Mouse (Mus musculus) erythroblast, embryonic 14.5 days (primary cell): ENCODE data around the gene Myo9b. TPM values are rescaled to one million over a fixed set of nuclear protein-coding genes. Genes with fewer than 3 reads are reported as not detected.

ENCODE experiments used
- H3K27me3 ChIP-seq: 2 replicates; pipeline ENCODE4 v1.6.1; 2012; ENCODE audit warnings: inconsistent platforms; ENCODE audit not compliant: control insufficient read depth
- H3K36me3 ChIP-seq: 2 replicates; pipeline ENCODE4 v1.6.1; 2012; ENCODE audit warnings: mild to moderate bottlenecking, inconsistent platforms; ENCODE audit not compliant: control insufficient read depth
- H3K4me1 ChIP-seq: 2 replicates; pipeline ENCODE4 v1.6.1; 2012; ENCODE audit warnings: inconsistent platforms; ENCODE audit not compliant: control insufficient read depth
- H3K4me3 ChIP-seq: replicated peaks from 2 replicates; pipeline ENCODE3; 2012; ENCODE audit warnings: moderate library complexity, mild to moderate bottlenecking, inconsistent platforms
- H3K9me3 ChIP-seq: 2 replicates; pipeline ENCODE4 v1.6.1; 2012; ENCODE audit warnings: low read length, inconsistent platforms, mixed read lengths; ENCODE audit not compliant: control insufficient read depth
- GATA1 ChIP-seq: IDR thresholded peaks from 2 replicates; pipeline ENCODE4 v1.6.1; 2012; ENCODE audit warnings: low read length, inconsistent platforms, mixed read lengths
- TAL1 ChIP-seq: IDR thresholded peaks from 3 replicates; pipeline ENCODE4 v1.6.1; 2012; ENCODE audit warnings: low read length, inconsistent platforms, mixed read lengths
- polyA plus RNA-seq: library from polyadenylated mRNA; stranded (reverse); fragments of >175 nt; gene quantifications from 2 replicates; pipeline ENCODE4 v1.2.3, GENCODE M21; 2012

Gene Myo9b
- polyA plus RNA-seq, 1 experiment, result 4.3 TPM

DNA sequence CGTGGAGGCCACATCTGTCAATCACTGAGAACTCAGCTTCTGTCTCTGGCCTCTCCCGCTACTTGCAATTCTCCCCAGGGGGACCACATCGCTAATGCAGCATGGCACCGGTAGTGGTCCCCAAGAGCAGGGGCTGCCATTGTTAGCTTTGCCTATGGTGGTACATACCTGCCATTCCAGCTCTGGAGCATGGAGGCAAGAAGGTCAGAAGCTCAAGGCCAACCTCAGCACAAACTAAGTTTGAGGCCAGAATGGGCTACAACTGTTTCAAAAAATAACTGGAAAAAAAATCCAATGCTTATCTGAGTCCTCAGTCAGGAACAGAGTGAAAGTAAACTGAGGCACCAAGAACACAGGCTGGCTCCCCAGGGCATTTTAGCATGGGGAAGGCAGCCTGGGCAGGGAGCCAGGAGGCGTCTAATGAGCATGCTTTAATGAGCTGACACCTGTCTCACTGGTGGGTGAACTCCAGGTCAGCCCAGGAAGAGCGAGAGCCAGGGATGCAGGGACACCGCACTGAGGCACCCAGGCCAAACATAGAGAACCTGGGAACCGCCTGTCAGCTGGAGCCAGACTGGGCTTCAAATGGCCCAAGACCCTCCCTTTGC is 104.0 kb downstream of the Myo9b start:
- Histone ChIP-seq H3K9me3 (peaks cover 5% of the 10 kb centered on the region; the same call in 1 of the 2 replicates), H3K4me1 (peaks cover 46% of the 10 kb centered on the region), H3K36me3 (peaks cover 44% of the 10 kb centered on the region), H3K27me3 (peaks cover 62% of the 10 kb centered on the region), H3K4me3 (no peak overlapping the region)
- TF ChIP-seq GATA1 (no peak), TAL1 (no peak)

DNA sequence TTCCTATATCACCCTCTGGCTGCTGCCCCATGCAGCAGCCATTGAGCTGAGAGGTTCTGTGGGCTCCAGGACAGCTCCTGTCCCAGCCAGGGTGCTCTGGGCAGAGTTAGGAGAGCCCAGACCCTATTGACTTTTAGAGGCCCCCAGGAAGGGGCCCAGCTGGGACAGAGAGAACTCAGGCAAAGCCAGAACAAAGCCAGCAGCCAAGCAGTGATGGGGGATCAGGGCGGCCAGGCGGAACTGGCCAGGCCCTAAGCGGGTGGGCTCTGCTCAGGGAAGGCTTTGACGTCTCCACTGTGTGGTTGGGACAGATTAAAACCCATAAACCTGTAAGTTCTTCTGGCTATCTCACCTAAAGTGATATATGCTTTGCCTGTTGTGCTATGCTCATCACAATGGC is 106.5 kb downstream of the Myo9b start:
- Histone ChIP-seq H3K4me3 (no peak overlapping the region), H3K27me3 (peaks cover 82% of the 10 kb centered on the region), H3K4me1 (peaks cover 39% of the 10 kb centered on the region), H3K9me3 (peaks cover 5% of the 10 kb centered on the region; the same call in 1 of the 2 replicates), H3K36me3 (peaks cover 29% of the 10 kb centered on the region)
- TF ChIP-seq GATA1 (no peak), TAL1 (no peak)

DNA sequence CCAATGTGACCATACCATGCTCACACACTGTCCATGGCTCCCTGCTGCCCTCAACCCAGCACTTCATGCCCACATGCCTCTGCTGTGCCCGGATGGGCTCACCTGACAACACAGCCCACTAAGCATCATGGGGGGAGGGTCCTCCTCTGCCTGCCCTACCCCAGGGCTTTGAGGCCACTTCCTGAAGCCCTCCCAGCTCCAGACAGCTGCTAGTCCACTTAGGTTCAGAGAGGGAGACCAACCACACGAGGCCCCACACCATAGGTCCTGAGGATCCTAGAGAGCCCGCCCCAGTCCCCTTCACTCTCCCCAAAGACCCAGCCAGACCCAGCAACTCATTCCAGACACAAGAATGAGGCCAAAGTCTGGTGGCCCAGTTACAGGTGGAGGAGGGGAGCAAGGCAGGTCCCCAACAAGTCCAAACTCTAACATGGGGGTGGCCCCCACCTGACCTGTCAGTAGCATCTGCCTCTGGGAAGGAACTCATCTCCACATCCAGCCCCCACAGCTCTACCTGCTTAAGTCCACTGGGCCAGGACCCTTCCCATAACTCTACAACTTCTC is 107.1 kb downstream of the Myo9b start:
- TF ChIP-seq GATA1, result no peak
- TF ChIP-seq TAL1, result no peak
- H3K4me3 ChIP-seq, result peak overlapping the region; percentile 63

DNA sequence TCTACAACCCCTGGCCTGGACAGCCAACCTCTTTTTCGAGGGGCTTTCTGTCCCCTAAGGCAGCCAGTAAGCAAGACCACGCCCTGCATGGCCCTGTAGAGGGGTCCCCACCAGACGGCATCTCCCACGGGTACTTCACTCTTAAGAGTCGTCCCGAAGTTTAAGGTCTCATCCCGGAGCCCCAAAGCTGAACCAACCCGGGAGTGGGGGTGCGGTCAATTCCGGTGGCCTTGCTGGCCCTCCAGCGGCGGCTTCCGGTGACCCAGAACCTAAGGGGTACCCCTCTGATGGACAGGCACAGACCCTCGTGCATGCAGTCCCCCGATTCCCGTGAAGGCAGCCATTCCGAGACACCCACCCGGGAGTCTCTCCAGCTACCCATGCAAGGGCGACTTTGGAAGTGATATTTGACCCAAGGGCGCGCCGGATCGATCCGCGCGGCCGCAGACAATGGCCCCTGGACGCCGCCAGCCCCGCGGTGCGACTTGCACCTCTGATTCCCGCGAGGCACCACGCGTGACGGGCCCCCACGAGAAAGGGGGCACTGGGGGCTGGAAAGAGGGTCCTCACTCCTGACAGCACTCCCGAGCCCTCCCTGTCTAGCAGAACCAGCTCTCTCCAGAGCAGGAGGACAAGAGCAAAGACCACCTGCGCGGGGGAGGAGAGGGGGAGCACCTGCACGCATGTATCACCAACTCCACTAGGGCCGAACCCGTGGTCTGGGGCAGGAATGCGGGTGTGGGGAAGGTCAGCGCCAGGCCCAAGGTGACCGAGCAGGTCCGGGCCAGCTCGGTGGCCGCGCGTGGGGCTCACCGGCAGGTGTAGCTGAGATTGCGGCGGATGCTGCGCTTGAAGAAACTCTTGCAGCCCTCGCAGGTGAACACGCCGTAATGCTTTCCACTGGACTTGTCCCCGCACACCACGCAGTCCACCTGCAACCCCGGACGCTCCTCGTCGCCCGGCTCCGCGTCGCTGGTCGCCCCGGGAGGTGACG is 108.0 kb downstream of the Myo9b start:
- H3K4me1 ChIP-seq, result peaks cover 28% of the 10 kb centered on the region
- peaks cover 80% of the 10 kb centered on the region for H3K27me3 ChIP-seq
- peaks cover 5% of the 10 kb centered on the region; the same call in 1 of the 2 replicates for H3K9me3 ChIP-seq
- H3K4me3 ChIP-seq, result peak overlapping the region; percentile 63
- no peak for TF ChIP-seq GATA1
- no peak for TF ChIP-seq TAL1
- H3K36me3 ChIP-seq, result peaks cover 17% of the 10 kb centered on the region

More for the DNA sequence above, 107.1 kb downstream of the Myo9b start:
- Histone ChIP-seq H3K9me3 (peaks cover 5% of the 10 kb centered on the region; the same call in 1 of the 2 replicates), H3K4me1 (peaks cover 37% of the 10 kb centered on the region), H3K36me3 (peaks cover 24% of the 10 kb centered on the region), H3K27me3 (peaks cover 83% of the 10 kb centered on the region)

GRCm38 (mm10) chr8:71381421-71381970 is 109.0 kb downstream of the Myo9b start, which contains the start of gene Nr2f6:
Nr2f6 (minus strand) TSS chr8:71381960.
- TF ChIP-seq TAL1, result no peak
- TF ChIP-seq GATA1, result no peak
- peaks cover 5% of the 10 kb centered on the region; the same call in 1 of the 2 replicates for H3K9me3 ChIP-seq
- peaks cover 70% of the 10 kb centered on the region for H3K27me3 ChIP-seq
- H3K4me1 ChIP-seq, result peaks cover 18% of the 10 kb centered on the region
- peaks cover 8% of the 10 kb centered on the region; the same call in 1 of the 2 replicates for H3K36me3 ChIP-seq
- peak within 1 kb of the TSS; percentile 63 for H3K4me3 ChIP-seq

- peaks cover 62% of the 10 kb centered on the region for H3K27me3 ChIP-seq
Observed at GRCm38 (mm10) chr8:71381971-71382961, 109.8 kb downstream of the Myo9b start.

GRCm38 (mm10) chr8:71383396-71383795 is 110.9 kb downstream of the Myo9b start:
- peaks cover 16% of the 10 kb centered on the region for H3K4me1 ChIP-seq
- no peak overlapping the region for H3K4me3 ChIP-seq
- peaks cover 53% of the 10 kb centered on the region for H3K27me3 ChIP-seq
- H3K36me3 ChIP-seq, result no peaks in the 10 kb centered on the region; the same call in 1 of the 2 replicates
- H3K9me3 ChIP-seq, result peaks cover 5% of the 10 kb centered on the region; the same call in 1 of the 2 replicates
- TF ChIP-seq GATA1 (no peak), TAL1 (no peak)

More at GRCm38 (mm10) chr8:71381971-71382961, 109.8 kb downstream of the Myo9b start:
- peaks cover 5% of the 10 kb centered on the region; the same call in 1 of the 2 replicates for H3K36me3 ChIP-seq
- peaks cover 5% of the 10 kb centered on the region; the same call in 1 of the 2 replicates for H3K9me3 ChIP-seq
- peak overlapping the region; percentile 63 for H3K4me3 ChIP-seq
- no peak for TF ChIP-seq TAL1
- no peak for TF ChIP-seq GATA1
- peaks cover 16% of the 10 kb centered on the region for H3K4me1 ChIP-seq
